Mouse (Mus musculus) thymus, adult 2 months (tissue): ENCODE results near the gene Atxn1l. TPM values are rescaled to one million over a fixed set of nuclear protein-coding genes. Genes with fewer than 3 reads are reported as not detected.

Experiments
- DNase-seq: peaks from one replicate; pipeline ENCODE4 v3.0.0; 2021
- H3K27ac ChIP-seq: fragments of 200-500 bp; 2 replicates; pipeline ENCODE4 v1.5.1; 2012; ENCODE audit warnings: low read length, control low read depth; ENCODE audit not compliant: control insufficient read depth, insufficient read depth
- H3K27me3 ChIP-seq: fragments of 200-500 bp; 2 replicates; pipeline ENCODE4 v1.6.1; 2012; ENCODE audit warnings: mild to moderate bottlenecking, low read length, moderate library complexity, mixed read lengths; ENCODE audit not compliant: control insufficient read depth, insufficient read depth
- H3K36me3 ChIP-seq: fragments of 200-500 bp; 2 replicates; pipeline ENCODE4 v1.6.1; 2012; ENCODE audit warnings: mild to moderate bottlenecking, low read length, moderate library complexity; ENCODE audit not compliant: control insufficient read depth, insufficient read depth
- H3K4me1 ChIP-seq: fragments of 200-500 bp; replicated peaks from 2 replicates; pipeline ENCODE4 v1.6.1; 2012; ENCODE audit warnings: low read length; ENCODE audit not compliant: control insufficient read depth, insufficient read depth
- H3K4me3 ChIP-seq: fragments of 200-500 bp; 2 replicates; pipeline ENCODE4 v1.5.1; 2012; ENCODE audit warnings: mild to moderate bottlenecking, low read length, control low read depth, moderate library complexity; ENCODE audit not compliant: control insufficient read depth, insufficient read depth
- CTCF ChIP-seq: fragments of 200-500 bp; IDR thresholded peaks from 2 replicates; pipeline ENCODE4 v1.5.1; 2012; ENCODE audit warnings: mild to moderate bottlenecking, control low read depth, low read length, moderate library complexity, borderline replicate concordance; ENCODE audit not compliant: control insufficient read depth, poor library complexity, insufficient read depth; ENCODE audit errors: extremely low read depth
- POLR2A ChIP-seq: fragments of 200-500 bp; IDR thresholded peaks from 2 replicates; pipeline ENCODE4 v1.6.1; 2012; ENCODE audit warnings: mild to moderate bottlenecking, low read length, control low read depth, moderate library complexity; ENCODE audit not compliant: control insufficient read depth, poor library complexity, insufficient read depth; ENCODE audit errors: extremely low read depth
- WGBS: fragments of 180-500 bp; shearing (Covaris S2); methylation state at CpG from one replicate; pipeline ENCODE4 v1.1.7; 2018; 5-methylcytosine and 5-hydroxymethylcytosine counted together
- polyA plus RNA-seq: library from polyadenylated mRNA; depleted of rRNA; stranded (reverse); fragments of >200 nt; gene quantifications from 2 replicates; pipeline ENCODE4 v1.2.3, GENCODE M21; 2012

The Atxn1l gene
- polyA plus RNA-seq, 1 experiment = 20.3 TPM

- DNase-seq = no peak
These were observed 720 bp downstream of the Atxn1l start for GRCm38 (mm10) chr8:109736819-109737218.

GRCm38 (mm10) chr8:109734018-109734417 lies 3.5 kb downstream of the Atxn1l start:
- 94% methylated on average over 3 of the region's 3 CpGs for WGBS
- Histone ChIP-seq H3K36me3 (peaks cover 13% of the 10 kb centered on the region; the same call in 1 of the 2 replicates), H3K4me1 (peaks cover 4% of the 10 kb centered on the region), H3K27me3 (no peaks in the 10 kb centered on the region), H3K27ac (no peak overlapping the region), H3K4me3 (no peak overlapping the region)
- no peak for DNase-seq
- no peak for TF ChIP-seq CTCF
- no peak for TF ChIP-seq POLR2A

More at GRCm38 (mm10) chr8:109736819-109737218, 720 bp downstream of the Atxn1l start:
- 7% methylated on average over 8 of the region's 8 CpGs for WGBS
- H3K4me3 ChIP-seq = peak overlapping the region; percentile 65
- H3K27me3 ChIP-seq = no peaks in the 10 kb centered on the region
- H3K36me3 ChIP-seq = peaks cover 13% of the 10 kb centered on the region; the same call in 1 of the 2 replicates
- TF ChIP-seq POLR2A (no peak), CTCF (no peak)
- no peak overlapping the region for H3K27ac ChIP-seq
- H3K4me1 ChIP-seq = peaks cover 4% of the 10 kb centered on the region

- H3K27ac ChIP-seq = no peak overlapping the region
- peaks cover 13% of the 10 kb centered on the region; the same call in 1 of the 2 replicates for H3K36me3 ChIP-seq
- DNase-seq = no peak
- 83% methylated on average over 3 of the region's 3 CpGs for WGBS
- no peaks in the 10 kb centered on the region for H3K4me1 ChIP-seq
- no peak for TF ChIP-seq POLR2A
- TF ChIP-seq CTCF = no peak
- H3K27me3 ChIP-seq = no peaks in the 10 kb centered on the region
- no peak overlapping the region for H3K4me3 ChIP-seq
These were observed 6.5 kb downstream of the Atxn1l start for GRCm38 (mm10) chr8:109731012-109731411.

GRCm38 (mm10) chr8:109725106-109725505 lies 12.4 kb downstream of the Atxn1l start:
- no peaks in the 10 kb centered on the region for H3K4me1 ChIP-seq
- no peak for DNase-seq
- H3K27ac ChIP-seq = no peak overlapping the region
- H3K36me3 ChIP-seq = peaks cover 32% of the 10 kb centered on the region
- H3K4me3 ChIP-seq = no peak overlapping the region
- no peaks in the 10 kb centered on the region for H3K27me3 ChIP-seq
- WGBS = 93% methylated on average over 3 of the region's 3 CpGs
- no peak for TF ChIP-seq CTCF

GRCm38 (mm10) chr8:109714961-109715360 lies 22.6 kb downstream of the Atxn1l start:
- Histone ChIP-seq H3K4me1 (no peaks in the 10 kb centered on the region), H3K27me3 (no peaks in the 10 kb centered on the region), H3K36me3 (peaks cover 9% of the 10 kb centered on the region; the same call in 1 of the 2 replicates), H3K4me3 (no peak overlapping the region), H3K27ac (no peak overlapping the region)
- TF ChIP-seq CTCF (no peak), POLR2A (no peak)
- DNase-seq = no peak
- 95% methylated on average over 5 of the region's 5 CpGs for WGBS

- no peaks in the 10 kb centered on the region for H3K36me3 ChIP-seq
- no peak overlapping the region for H3K4me3 ChIP-seq
- no peak for DNase-seq
- TF ChIP-seq CTCF = no peak
- 88% methylated on average over 1 of the region's 1 CpGs for WGBS
- no peak overlapping the region for H3K27ac ChIP-seq
- H3K4me1 ChIP-seq = peaks cover 2% of the 10 kb centered on the region
- H3K27me3 ChIP-seq = no peaks in the 10 kb centered on the region
These were observed 25.0 kb downstream of the Atxn1l start for GRCm38 (mm10) chr8:109712521-109712920.

- no peak overlapping the region for H3K4me3 ChIP-seq
- WGBS = 33% methylated on average over 4 of the region's 4 CpGs
- H3K4me1 ChIP-seq = peaks cover 21% of the 10 kb centered on the region
- peak; percentile 57 for DNase-seq
- no peaks in the 10 kb centered on the region for H3K27me3 ChIP-seq
- TF ChIP-seq CTCF (no peak), POLR2A (no peak)
- H3K27ac ChIP-seq = no peak overlapping the region
- H3K36me3 ChIP-seq = no peaks in the 10 kb centered on the region
These were observed 29.6 kb downstream of the Atxn1l start for GRCm38 (mm10) chr8:109707921-109708320.
